Mouse (Mus musculus): ENCODE data around the gene Rnf152.

GRCm38 (mm10) chr1:105337397-105337796 is 19.1 kb downstream of the Rnf152 start:
- TF ChIP-seq CTCF (IDR thresholded peaks at IDR 0.05; ENCODE audit: borderline replicate concordance, control insufficient read depth, extremely low read depth, insufficient read depth, low read length, poor library complexity) (no peak), POLR2A (IDR thresholded peaks at IDR 0.05; ENCODE audit: control insufficient read depth, extremely low read depth, insufficient read depth, low read length, poor library complexity) (no peak)

All from thymus, adult 2 months (tissue).